Mouse (Mus musculus) lung, embryonic 15.5 days (tissue): Measurements from ENCODE around the gene Fgfr2. TPM values are rescaled to one million over a fixed set of nuclear protein-coding genes. Genes with fewer than 3 reads are reported as not detected.

Experiments
- ATAC-seq: fragments of 200-750 bp; cut with Nextera tagmentation; 2 replicates; pipeline ENCODE4 v1.8.0; 2017; ENCODE audit warnings: moderate number of reproducible peaks, borderline replicate concordance; ENCODE audit not compliant: low FRiP score, low TSS enrichment; ENCODE audit errors: extremely low read depth
- H3K27ac ChIP-seq: fragments of 300-500 bp; sonication (generic); 2 replicates; pipeline ENCODE4 v1.5.1; 2015; ENCODE audit warnings: moderate library complexity, mild to moderate bottlenecking, inconsistent platforms
- H3K27me3 ChIP-seq: fragments of 300-500 bp; sonication (generic); 2 replicates; pipeline ENCODE4 v1.6.1; 2015; ENCODE audit warnings: inconsistent platforms
- H3K36me3 ChIP-seq: fragments of 300-500 bp; sonication (generic); 2 replicates; pipeline ENCODE4 v1.6.1; 2015; ENCODE audit warnings: inconsistent platforms
- H3K4me1 ChIP-seq: fragments of 300-500 bp; sonication (generic); 2 replicates; pipeline ENCODE4 v1.6.1; 2015; ENCODE audit warnings: inconsistent platforms
- H3K4me2 ChIP-seq: fragments of 300-500 bp; sonication (generic); 2 replicates; pipeline ENCODE4 v1.6.1; 2015; ENCODE audit warnings: inconsistent platforms, mild to moderate bottlenecking, moderate library complexity
- H3K4me3 ChIP-seq: fragments of 300-500 bp; sonication (generic); 2 replicates; pipeline ENCODE4 v1.5.1; 2015; ENCODE audit warnings: mild to moderate bottlenecking, inconsistent platforms
- H3K9ac ChIP-seq: fragments of 300-500 bp; sonication (generic); 2 replicates; pipeline ENCODE4 v1.6.1; 2015; ENCODE audit warnings: inconsistent platforms
- H3K9me3 ChIP-seq: fragments of 300-500 bp; sonication (generic); 2 replicates; pipeline ENCODE4 v1.6.1; 2016; ENCODE audit warnings: inconsistent platforms
- WGBS: fragments of 180-500 bp; shearing (Covaris S2); methylation state at CpG from one replicate; pipeline ENCODE4 v1.1.7; 2015; 5-methylcytosine and 5-hydroxymethylcytosine counted together
- polyA plus RNA-seq: library from polyadenylated mRNA; unstranded; fragments of >200 nt; fragmentation: Nextera tagmentation; extraction: Ambion mirVana; gene quantifications from 2 replicates; pipeline ENCODE4 v1.2.1, GENCODE M21; 2015

Fgfr2 gene
- polyA plus RNA-seq, 1 experiment from 2014 or later, result 160 TPM

- 81% methylated on average over 5 of the region's 5 CpGs for WGBS
- no peaks in the 10 kb centered on the region for H3K9me3 ChIP-seq
- H3K4me3 ChIP-seq, result no peak overlapping the region
- H3K4me1 ChIP-seq, result peaks cover 40% of the 10 kb centered on the region
- no peak overlapping the region for H3K27ac ChIP-seq
- no peak overlapping the region for H3K9ac ChIP-seq
- no peak overlapping the region for H3K4me2 ChIP-seq
- ATAC-seq, result no peak
- peaks cover 35% of the 10 kb centered on the region for H3K36me3 ChIP-seq
- no peaks in the 10 kb centered on the region for H3K27me3 ChIP-seq
Observed at GRCm38 (mm10) chr7:132570071-132570470, 553.1 kb downstream of the Fgfr2 start.

- H3K9me3 ChIP-seq, result no peaks in the 10 kb centered on the region
- H3K36me3 ChIP-seq, result peaks cover 47% of the 10 kb centered on the region
- 90% methylated on average over 6 of the region's 6 CpGs for WGBS
- ATAC-seq, result no peak
- peaks cover 33% of the 10 kb centered on the region for H3K4me1 ChIP-seq
- H3K9ac ChIP-seq, result no peak overlapping the region
- no peak overlapping the region for H3K4me2 ChIP-seq
- H3K4me3 ChIP-seq, result no peak overlapping the region
- H3K27me3 ChIP-seq, result no peaks in the 10 kb centered on the region
- no peak overlapping the region for H3K27ac ChIP-seq
Observed at GRCm38 (mm10) chr7:132568817-132569216, 554.3 kb downstream of the Fgfr2 start.

GRCm38 (mm10) chr7:132565831-132566230, 557.3 kb downstream of the Fgfr2 start:
- no peak overlapping the region for H3K9ac ChIP-seq
- H3K4me1 ChIP-seq, result peaks cover 7% of the 10 kb centered on the region; the same call in 1 of the 2 replicates
- H3K36me3 ChIP-seq, result peaks cover 76% of the 10 kb centered on the region
- H3K27me3 ChIP-seq, result no peaks in the 10 kb centered on the region
- no peak overlapping the region for H3K4me2 ChIP-seq
- no peak overlapping the region for H3K27ac ChIP-seq
- ATAC-seq, result no peak
- 37% methylated on average over 1 of the region's 1 CpGs for WGBS
- H3K4me3 ChIP-seq, result no peak overlapping the region
- no peaks in the 10 kb centered on the region for H3K9me3 ChIP-seq

DNA sequence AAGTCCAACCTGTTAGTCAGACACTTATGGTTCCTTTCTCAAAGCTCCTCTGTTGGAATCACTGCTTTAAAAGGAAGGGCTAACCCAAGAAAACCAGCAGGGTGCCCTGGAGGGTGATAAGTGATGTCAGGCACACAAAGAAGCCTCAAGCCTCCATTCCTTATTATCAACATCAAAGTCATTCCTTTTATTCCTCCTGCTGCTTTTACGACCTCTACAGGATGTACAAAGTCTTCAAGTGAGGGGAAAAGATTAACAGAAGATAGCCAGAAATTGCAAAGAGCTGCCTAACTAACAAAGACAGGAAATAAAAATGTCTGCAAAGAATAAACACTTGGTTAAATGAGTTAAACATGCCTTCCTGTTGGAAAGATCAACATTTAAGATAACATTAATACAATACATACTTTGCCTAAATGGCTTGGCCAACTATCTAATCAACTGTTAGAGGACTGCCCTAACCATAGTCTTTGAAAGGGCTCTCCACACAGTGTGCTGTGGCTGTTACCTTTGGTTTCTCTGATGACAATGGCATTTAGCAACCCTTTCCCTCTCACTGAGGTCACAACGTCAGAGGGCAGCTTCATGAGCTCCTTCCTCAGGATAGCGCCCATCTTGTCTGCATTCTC, 563.9 kb downstream of the Fgfr2 start:
- H3K9ac ChIP-seq, result no peak overlapping the region
- H3K4me1 ChIP-seq, result peaks cover 4% of the 10 kb centered on the region; the same call in 1 of the 2 replicates
- H3K27ac ChIP-seq, result no peak overlapping the region; the same call in 1 of the 2 replicates
- no peak overlapping the region for H3K4me3 ChIP-seq
- 35% methylated on average over 3 of the region's 3 CpGs for WGBS
- H3K4me2 ChIP-seq, result no peak overlapping the region
- no peaks in the 10 kb centered on the region for H3K27me3 ChIP-seq
- H3K9me3 ChIP-seq, result no peaks in the 10 kb centered on the region
- peaks cover 73% of the 10 kb centered on the region for H3K36me3 ChIP-seq
- no peak for ATAC-seq

GRCm38 (mm10) chr7:132558141-132558736, 564.9 kb downstream of the Fgfr2 start:
- H3K9ac ChIP-seq, result no peak overlapping the region
- H3K27me3 ChIP-seq, result no peaks in the 10 kb centered on the region
- no peak overlapping the region for H3K4me2 ChIP-seq
- no peak overlapping the region for H3K27ac ChIP-seq
- no peaks in the 10 kb centered on the region for H3K9me3 ChIP-seq
- H3K4me3 ChIP-seq, result no peak overlapping the region
- ATAC-seq, result no peak; the same call in 1 of the 2 replicates
- H3K36me3 ChIP-seq, result peaks cover 63% of the 10 kb centered on the region
- WGBS, result 73% methylated on average over 7 of the region's 7 CpGs
- peaks cover 4% of the 10 kb centered on the region; the same call in 1 of the 2 replicates for H3K4me1 ChIP-seq

DNA sequence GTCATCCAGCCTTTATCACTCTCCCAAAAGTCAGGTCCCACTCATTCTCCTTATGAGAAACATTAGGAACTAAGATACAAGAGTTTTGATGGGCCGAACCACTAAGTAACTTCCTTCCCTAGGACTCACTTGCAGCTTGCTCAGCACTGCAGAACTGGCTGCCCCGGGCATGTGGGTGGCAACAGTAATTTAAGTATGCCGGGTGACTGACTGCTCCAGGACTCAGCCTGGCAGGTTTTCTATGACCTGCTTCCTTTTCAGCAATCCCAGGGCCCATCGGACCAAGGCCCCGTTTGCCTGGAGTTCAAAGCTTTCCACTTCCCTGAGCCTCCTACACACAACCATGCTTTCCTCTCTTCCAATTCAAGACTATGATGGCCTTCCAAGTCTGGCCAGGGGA, 566.6 kb downstream of the Fgfr2 start:
- no peaks in the 10 kb centered on the region for H3K9me3 ChIP-seq
- no peak overlapping the region for H3K4me3 ChIP-seq
- peaks cover 47% of the 10 kb centered on the region for H3K36me3 ChIP-seq
- no peak overlapping the region for H3K9ac ChIP-seq
- H3K27ac ChIP-seq, result no peak overlapping the region
- 84% methylated on average over 5 of the region's 5 CpGs for WGBS
- no peaks in the 10 kb centered on the region for H3K27me3 ChIP-seq
- H3K4me2 ChIP-seq, result no peak overlapping the region
- no peak for ATAC-seq
- peaks cover 4% of the 10 kb centered on the region; the same call in 1 of the 2 replicates for H3K4me1 ChIP-seq

GRCm38 (mm10) chr7:132555911-132556310, 567.2 kb downstream of the Fgfr2 start:
- H3K4me2 ChIP-seq, result no peak overlapping the region
- no peak overlapping the region for H3K4me3 ChIP-seq
- peaks cover 40% of the 10 kb centered on the region for H3K36me3 ChIP-seq
- no peak overlapping the region for H3K27ac ChIP-seq
- H3K9me3 ChIP-seq, result no peaks in the 10 kb centered on the region
- ATAC-seq, result no peak
- no peak overlapping the region for H3K9ac ChIP-seq
- peaks cover 4% of the 10 kb centered on the region; the same call in 1 of the 2 replicates for H3K4me1 ChIP-seq
- WGBS, result 36% methylated on average over 4 of the region's 4 CpGs
- no peaks in the 10 kb centered on the region for H3K27me3 ChIP-seq

DNA sequence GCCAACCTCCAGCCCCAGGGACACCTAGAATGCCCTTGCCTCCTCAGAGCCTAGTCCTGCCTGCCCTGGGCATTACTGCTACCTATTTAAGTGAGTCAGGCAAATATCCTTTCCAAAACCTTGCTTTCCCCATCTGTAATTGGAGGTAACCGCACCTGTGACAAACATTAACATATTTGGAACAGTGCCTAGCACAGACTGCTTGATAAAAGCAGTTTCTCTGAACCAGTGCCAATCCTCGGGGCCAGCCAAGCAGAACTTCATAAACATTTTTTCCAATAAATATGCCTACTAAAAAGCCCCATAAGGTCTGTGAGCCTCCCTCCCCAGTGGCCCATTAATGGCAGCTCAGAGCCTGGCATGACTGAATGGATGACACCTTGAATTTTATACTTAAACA, 569.1 kb downstream of the Fgfr2 start:
- Histone ChIP-seq H3K9me3 (no peaks in the 10 kb centered on the region), H3K27ac (no peak overlapping the region; the same call in 1 of the 2 replicates), H3K4me1 (peaks cover 4% of the 10 kb centered on the region; the same call in 1 of the 2 replicates), H3K27me3 (no peaks in the 10 kb centered on the region), H3K4me2 (no peak overlapping the region), H3K36me3 (peaks cover 23% of the 10 kb centered on the region), H3K4me3 (no peak overlapping the region), H3K9ac (no peak overlapping the region)
- 50% methylated on average over 2 of the region's 2 CpGs for WGBS
- ATAC-seq, result no peak

DNA sequence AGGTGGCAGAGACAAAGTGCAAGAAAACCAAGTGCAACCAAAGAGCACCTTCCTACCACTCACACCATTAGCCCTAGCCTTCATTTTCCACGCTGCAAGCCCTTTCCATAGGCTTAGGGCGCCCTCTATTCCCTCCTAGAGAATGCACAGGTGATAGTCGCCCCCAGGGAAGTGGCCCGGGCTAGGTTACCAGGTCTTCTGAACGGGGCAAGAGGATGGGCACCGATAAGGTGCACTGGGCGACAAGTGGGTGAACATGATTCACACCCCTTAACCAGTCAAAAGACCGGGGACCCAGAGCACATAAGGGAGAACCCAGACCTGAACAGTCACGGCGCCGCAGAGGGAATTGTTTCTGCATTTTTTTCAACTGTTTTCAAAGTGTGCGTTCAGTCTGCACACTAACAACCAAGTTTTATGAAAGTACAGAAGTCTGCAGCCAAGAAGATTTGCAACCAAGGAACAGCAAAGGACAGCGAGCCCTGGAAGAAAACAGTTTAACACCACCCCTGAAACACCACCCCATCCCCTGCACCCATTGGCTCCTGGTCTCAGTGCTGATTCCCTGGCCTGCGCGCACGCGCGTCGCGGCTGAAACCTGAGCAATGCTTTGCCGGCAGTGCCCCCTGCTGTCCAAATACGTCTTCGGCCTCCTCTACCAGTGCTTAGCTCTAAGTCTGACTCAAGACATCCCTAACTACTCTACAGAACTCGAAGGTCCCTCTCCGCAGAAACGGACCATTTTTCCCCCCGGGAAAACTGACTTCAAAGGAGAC, 571.6 kb downstream of the Fgfr2 start:
- Histone ChIP-seq H3K4me2 (peak overlapping the region; percentile 90), H3K9me3 (no peaks in the 10 kb centered on the region), H3K27ac (no peak overlapping the region), H3K27me3 (no peaks in the 10 kb centered on the region; the same call in 1 of the 2 replicates), H3K36me3 (peaks cover 1% of the 10 kb centered on the region), H3K9ac (peak overlapping the region; percentile 45), H3K4me3 (peak overlapping the region; percentile 48), H3K4me1 (no peaks in the 10 kb centered on the region)
- peak; percentile 94 for ATAC-seq
- WGBS, result 2% methylated on average over 27 of the region's 27 CpGs

- WGBS, result 69% methylated on average over 3 of the region's 3 CpGs
- H3K9me3 ChIP-seq, result no peaks in the 10 kb centered on the region
- no peak overlapping the region for H3K9ac ChIP-seq
Observed at GRCm38 (mm10) chr7:132547126-132547525, 576.0 kb downstream of the Fgfr2 start.

DNA sequence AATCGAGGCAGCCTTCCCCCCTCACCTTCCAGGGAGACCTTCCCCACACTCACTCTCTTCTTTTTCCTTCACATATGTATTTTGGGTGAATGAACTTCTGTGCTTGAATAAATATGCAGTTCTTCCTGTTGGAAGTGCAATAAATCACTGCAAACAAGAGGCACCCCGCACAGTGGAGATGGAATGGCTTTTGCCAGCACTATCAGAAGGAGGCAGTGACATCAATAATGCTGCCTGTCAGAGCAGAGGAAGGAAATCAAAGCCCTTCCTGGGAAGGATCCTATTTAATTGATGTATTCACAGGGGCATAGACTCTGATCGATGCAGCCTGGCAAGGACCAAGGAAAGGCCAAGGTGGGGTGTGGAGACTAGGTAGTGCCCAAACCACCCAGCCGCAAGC, 580.7 kb downstream of the Fgfr2 start:
- no peak overlapping the region for H3K4me2 ChIP-seq
- H3K4me1 ChIP-seq, result no peaks in the 10 kb centered on the region
- no peak overlapping the region for H3K9ac ChIP-seq
- H3K36me3 ChIP-seq, result no peaks in the 10 kb centered on the region
- 52% methylated on average over 4 of the region's 4 CpGs for WGBS
- no peak for ATAC-seq
- H3K27ac ChIP-seq, result no peak overlapping the region
- no peak overlapping the region for H3K4me3 ChIP-seq
- H3K27me3 ChIP-seq, result no peaks in the 10 kb centered on the region; the same call in 1 of the 2 replicates
- no peaks in the 10 kb centered on the region for H3K9me3 ChIP-seq

More at GRCm38 (mm10) chr7:132547126-132547525, 576.0 kb downstream of the Fgfr2 start:
- H3K4me3 ChIP-seq, result no peak overlapping the region
- no peaks in the 10 kb centered on the region for H3K36me3 ChIP-seq
- ATAC-seq, result no peak
- H3K27ac ChIP-seq, result no peak overlapping the region
- no peak overlapping the region for H3K4me2 ChIP-seq
- no peaks in the 10 kb centered on the region; the same call in 1 of the 2 replicates for H3K27me3 ChIP-seq
- H3K4me1 ChIP-seq, result no peaks in the 10 kb centered on the region

DNA sequence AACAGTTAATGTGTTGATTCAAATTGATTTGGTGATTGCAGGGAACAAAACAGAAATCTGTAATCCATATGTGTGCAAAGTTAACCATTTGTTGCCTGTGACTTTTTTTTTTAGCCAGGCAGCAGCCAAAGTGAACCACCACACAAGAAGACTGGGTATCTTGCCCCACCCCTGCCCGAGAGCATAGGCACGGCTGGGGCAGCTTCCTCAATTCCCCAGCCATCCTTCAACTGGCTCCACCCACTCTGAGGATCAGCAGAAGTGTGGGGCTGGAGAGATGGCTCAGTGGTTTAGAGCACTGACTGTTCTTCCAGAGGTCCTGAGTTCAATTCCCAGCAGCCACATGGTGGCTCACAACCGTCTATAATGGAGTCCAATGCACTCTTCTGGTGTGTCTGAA, 581.6 kb downstream of the Fgfr2 start:
- WGBS, result 57% methylated on average over 3 of the region's 3 CpGs
- H3K4me2 ChIP-seq, result no peak overlapping the region

More for the DNA sequence above, 581.6 kb downstream of the Fgfr2 start:
- Histone ChIP-seq H3K4me1 (no peaks in the 10 kb centered on the region), H3K27me3 (no peaks in the 10 kb centered on the region), H3K27ac (no peak overlapping the region), H3K4me3 (no peak overlapping the region), H3K9me3 (no peaks in the 10 kb centered on the region), H3K36me3 (no peaks in the 10 kb centered on the region), H3K9ac (no peak overlapping the region)
- ATAC-seq, result no peak
